Mouse (Mus musculus): ENCODE measurements around the gene Pou6f2. TPM values are rescaled to one million over a fixed set of nuclear protein-coding genes. Genes with fewer than 3 reads are reported as not detected.

Gene Pou6f2
- polyA plus RNA-seq, 1 experiment: 7.5 TPM

DNA sequence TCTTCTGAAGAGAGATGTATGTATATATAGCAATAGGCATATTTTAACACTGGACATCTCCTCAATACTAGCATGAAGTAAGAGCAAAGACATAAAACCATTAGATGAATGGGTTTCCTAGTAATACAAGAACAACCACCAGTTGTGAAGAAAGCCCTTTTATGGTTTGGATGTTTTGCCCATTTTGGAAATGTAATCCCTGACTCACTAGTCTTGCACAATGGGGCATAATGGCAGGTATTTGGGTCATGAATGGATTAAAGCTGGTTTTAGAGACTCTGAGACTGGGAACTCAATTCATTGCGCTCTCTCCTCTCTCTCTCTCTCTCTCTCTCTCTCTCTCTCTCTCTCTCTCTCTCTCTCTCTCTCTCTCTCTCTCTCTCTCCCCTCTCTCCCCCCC, 97.5 kb downstream of the Pou6f2 start:
- H3K27ac ChIP-seq (ENCODE audit: control insufficient read depth, insufficient read depth, low read depth, low read length): no peak overlapping the region
- H3K27me3 ChIP-seq (ENCODE audit: control insufficient read depth, insufficient read depth, low read length): no peaks in the 10 kb centered on the region
- no peaks in the 10 kb centered on the region for H3K36me3 ChIP-seq (ENCODE audit: control insufficient read depth, insufficient read depth, low read length)
- no peaks in the 10 kb centered on the region for H3K4me1 ChIP-seq (ENCODE audit: control insufficient read depth, insufficient read depth, low read length)
- no peak overlapping the region for H3K4me3 ChIP-seq (ENCODE audit: control insufficient read depth, low read depth, low read length)
- no peak for TF ChIP-seq POLR2A (IDR thresholded peaks at IDR 0.05; ENCODE audit: control insufficient read depth, low read depth, low read length)
- no peak for TF ChIP-seq CTCF (IDR thresholded peaks at IDR 0.05; ENCODE audit: control insufficient read depth, insufficient read depth, insufficient replicate concordance, low read depth, low read length)

DNA sequence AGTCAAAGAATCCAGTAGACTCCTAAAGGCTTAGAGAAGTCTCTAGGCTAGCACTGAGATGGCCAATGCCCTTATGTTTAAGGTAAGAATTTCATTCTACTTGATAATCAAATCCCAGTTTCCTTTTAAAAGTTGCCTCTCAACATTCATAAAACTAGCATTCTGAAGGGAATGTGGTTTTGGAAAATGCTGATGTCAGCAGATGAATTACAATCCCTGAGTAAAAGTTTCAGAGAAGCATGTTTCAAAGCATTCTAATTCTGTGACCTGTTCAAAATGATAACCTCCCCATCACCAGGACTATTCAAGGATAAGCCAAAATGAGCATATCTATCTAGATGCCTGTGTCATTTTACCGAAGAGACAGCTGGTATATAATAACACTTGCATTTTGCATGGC, 104.0 kb downstream of the Pou6f2 start:
- Histone ChIP-seq H3K27me3 (ENCODE audit: control insufficient read depth, insufficient read depth, low read length) (no peaks in the 10 kb centered on the region), H3K27ac (ENCODE audit: control insufficient read depth, insufficient read depth, low read depth, low read length) (no peak overlapping the region), H3K4me3 (ENCODE audit: control insufficient read depth, low read depth, low read length) (no peak overlapping the region), H3K4me1 (ENCODE audit: control insufficient read depth, insufficient read depth, low read length) (no peaks in the 10 kb centered on the region), H3K36me3 (ENCODE audit: control insufficient read depth, insufficient read depth, low read length) (no peaks in the 10 kb centered on the region)
- TF ChIP-seq POLR2A (IDR thresholded peaks at IDR 0.05; ENCODE audit: control insufficient read depth, low read depth, low read length) (no peak), CTCF (IDR thresholded peaks at IDR 0.05; ENCODE audit: control insufficient read depth, insufficient read depth, insufficient replicate concordance, low read depth, low read length) (no peak)

GRCm38 (mm10) chr13:18290253-18290914, 107.1 kb downstream of the Pou6f2 start:
- Histone ChIP-seq H3K4me3 (ENCODE audit: control insufficient read depth, low read depth, low read length) (no peak overlapping the region), H3K4me1 (ENCODE audit: control insufficient read depth, insufficient read depth, low read length) (no peaks in the 10 kb centered on the region), H3K27me3 (ENCODE audit: control insufficient read depth, insufficient read depth, low read length) (no peaks in the 10 kb centered on the region), H3K27ac (ENCODE audit: control insufficient read depth, insufficient read depth, low read depth, low read length) (no peak overlapping the region), H3K36me3 (ENCODE audit: control insufficient read depth, insufficient read depth, low read length) (no peaks in the 10 kb centered on the region)
- TF ChIP-seq CTCF (IDR thresholded peaks at IDR 0.05; ENCODE audit: control insufficient read depth, insufficient read depth, insufficient replicate concordance, low read depth, low read length) (no peak), POLR2A (IDR thresholded peaks at IDR 0.05; ENCODE audit: control insufficient read depth, low read depth, low read length) (no peak)

DNA sequence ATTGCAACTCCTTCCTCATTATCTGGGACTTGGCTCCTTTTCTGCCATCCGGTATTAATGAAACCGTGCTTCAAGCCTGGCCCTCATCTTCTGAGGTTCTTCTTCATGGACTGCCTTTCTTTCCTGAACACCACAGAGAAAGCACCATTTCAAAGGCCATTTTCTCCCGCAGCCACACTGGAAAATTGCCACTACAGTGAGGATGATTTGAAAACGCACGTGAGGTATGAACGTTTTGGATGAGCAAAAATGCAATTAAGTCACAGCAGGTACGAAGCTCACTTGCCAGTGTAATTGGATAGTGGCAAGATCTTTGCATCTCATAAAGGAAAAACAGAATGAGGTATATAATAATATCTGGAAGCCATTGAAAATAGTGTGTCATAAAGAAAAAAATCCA, 110.0 kb downstream of the Pou6f2 start:
- no peak for TF ChIP-seq CTCF (IDR thresholded peaks at IDR 0.05; ENCODE audit: control insufficient read depth, insufficient read depth, insufficient replicate concordance, low read depth, low read length)
- TF ChIP-seq POLR2A (IDR thresholded peaks at IDR 0.05; ENCODE audit: control insufficient read depth, low read depth, low read length): no peak
- H3K27ac ChIP-seq (ENCODE audit: control insufficient read depth, insufficient read depth, low read depth, low read length): no peak overlapping the region

DNA sequence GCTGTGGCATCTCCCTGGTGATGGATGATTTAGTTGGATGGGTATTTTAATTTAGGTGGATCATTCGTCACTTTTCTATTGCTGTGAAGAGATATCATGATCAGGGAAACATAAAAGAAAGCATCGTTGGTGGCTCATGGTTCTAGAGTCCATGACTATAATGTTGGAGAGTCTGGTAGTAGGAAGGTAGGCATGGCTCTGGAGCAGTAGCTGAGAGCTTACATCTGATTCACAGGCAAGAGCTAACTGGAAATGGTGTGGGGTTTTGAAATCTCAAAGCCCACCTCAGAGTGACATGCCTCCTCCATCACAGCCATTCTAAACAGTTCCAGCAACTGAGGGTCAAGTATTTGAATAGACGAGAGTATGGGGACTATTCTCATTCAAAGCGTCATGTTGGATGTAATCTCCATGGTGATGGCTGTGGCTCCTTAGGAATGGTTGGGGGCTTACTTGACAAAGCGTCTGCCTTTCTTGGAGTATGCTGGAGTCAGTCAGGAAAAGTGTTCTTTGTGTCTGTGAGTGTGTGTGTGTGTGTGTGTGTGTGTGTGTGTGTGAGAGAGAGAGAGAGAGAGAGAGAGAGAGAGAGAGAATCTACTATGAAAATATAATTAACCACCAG, 115.0 kb downstream of the Pou6f2 start:
- H3K27ac ChIP-seq (ENCODE audit: control insufficient read depth, insufficient read depth, low read depth, low read length): no peak overlapping the region
- H3K4me3 ChIP-seq (ENCODE audit: control insufficient read depth, low read depth, low read length): no peak overlapping the region
- no peaks in the 10 kb centered on the region for H3K4me1 ChIP-seq (ENCODE audit: control insufficient read depth, insufficient read depth, low read length)
- no peak for TF ChIP-seq CTCF (IDR thresholded peaks at IDR 0.05; ENCODE audit: control insufficient read depth, insufficient read depth, insufficient replicate concordance, low read depth, low read length)
- no peak for TF ChIP-seq POLR2A (IDR thresholded peaks at IDR 0.05; ENCODE audit: control insufficient read depth, low read depth, low read length)
- H3K27me3 ChIP-seq (ENCODE audit: control insufficient read depth, insufficient read depth, low read length): no peaks in the 10 kb centered on the region
- H3K36me3 ChIP-seq (ENCODE audit: control insufficient read depth, insufficient read depth, low read length): no peaks in the 10 kb centered on the region

More for the DNA sequence above, 110.0 kb downstream of the Pou6f2 start:
- H3K4me1 ChIP-seq (ENCODE audit: control insufficient read depth, insufficient read depth, low read length): no peaks in the 10 kb centered on the region
- H3K4me3 ChIP-seq (ENCODE audit: control insufficient read depth, low read depth, low read length): no peak overlapping the region
- no peaks in the 10 kb centered on the region for H3K27me3 ChIP-seq (ENCODE audit: control insufficient read depth, insufficient read depth, low read length)
- no peaks in the 10 kb centered on the region for H3K36me3 ChIP-seq (ENCODE audit: control insufficient read depth, insufficient read depth, low read length)

DNA sequence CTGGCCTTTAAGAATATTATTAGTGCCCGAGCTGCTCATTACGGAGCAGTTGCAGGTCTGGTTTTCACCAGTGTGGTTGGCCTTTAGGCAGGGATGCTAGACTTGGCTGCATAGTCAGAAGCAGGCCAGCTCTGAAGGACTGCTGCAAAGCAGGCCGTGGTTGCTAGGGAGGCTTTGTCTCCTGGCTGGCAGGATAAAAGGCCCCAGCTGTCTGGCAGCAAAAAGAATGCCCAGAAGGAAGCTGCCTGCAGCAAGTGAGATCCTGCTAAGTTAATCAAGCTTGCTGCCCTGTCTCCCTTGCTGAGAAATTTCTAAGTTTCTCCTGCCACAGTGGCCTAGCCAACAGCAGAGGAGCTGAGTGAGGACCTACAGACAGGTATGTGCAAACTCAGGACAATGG, 116.4 kb downstream of the Pou6f2 start:
- Histone ChIP-seq H3K36me3 (ENCODE audit: control insufficient read depth, insufficient read depth, low read length) (no peaks in the 10 kb centered on the region), H3K27ac (ENCODE audit: control insufficient read depth, insufficient read depth, low read depth, low read length) (no peak overlapping the region), H3K4me1 (ENCODE audit: control insufficient read depth, insufficient read depth, low read length) (no peaks in the 10 kb centered on the region), H3K27me3 (ENCODE audit: control insufficient read depth, insufficient read depth, low read length) (no peaks in the 10 kb centered on the region), H3K4me3 (ENCODE audit: control insufficient read depth, low read depth, low read length) (no peak overlapping the region)
- TF ChIP-seq CTCF (IDR thresholded peaks at IDR 0.05; ENCODE audit: control insufficient read depth, insufficient read depth, insufficient replicate concordance, low read depth, low read length) (no peak), POLR2A (IDR thresholded peaks at IDR 0.05; ENCODE audit: control insufficient read depth, low read depth, low read length) (no peak)

DNA sequence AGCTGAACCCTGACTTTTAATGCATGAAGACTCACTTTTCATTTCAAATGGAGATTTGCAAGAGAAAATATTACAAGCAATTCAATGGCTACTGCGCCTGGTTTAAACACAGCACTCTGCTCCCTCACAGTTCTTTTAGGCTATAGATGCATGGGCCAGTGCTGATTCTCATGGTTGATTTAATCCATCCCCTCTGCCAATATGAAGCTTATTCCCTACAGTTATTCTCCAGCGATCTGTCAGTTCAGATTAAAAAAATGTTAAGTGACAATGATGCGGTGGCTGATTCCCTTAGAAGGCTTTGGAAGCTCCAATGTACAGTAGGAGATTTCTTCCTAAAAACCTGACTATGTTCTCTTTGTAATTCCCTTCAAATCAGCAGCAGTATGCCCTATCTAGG, 144.4 kb downstream of the Pou6f2 start:
- no peaks in the 10 kb centered on the region for H3K27me3 ChIP-seq (ENCODE audit: control insufficient read depth, insufficient read depth, low read length)
- no peaks in the 10 kb centered on the region for H3K36me3 ChIP-seq (ENCODE audit: control insufficient read depth, insufficient read depth, low read length)
- no peak for TF ChIP-seq POLR2A (IDR thresholded peaks at IDR 0.05; ENCODE audit: control insufficient read depth, low read depth, low read length)
- no peak for TF ChIP-seq CTCF (IDR thresholded peaks at IDR 0.05; ENCODE audit: control insufficient read depth, insufficient read depth, insufficient replicate concordance, low read depth, low read length)
- H3K4me3 ChIP-seq (ENCODE audit: control insufficient read depth, low read depth, low read length): no peak overlapping the region
- H3K27ac ChIP-seq (ENCODE audit: control insufficient read depth, insufficient read depth, low read depth, low read length): no peak overlapping the region
- H3K4me1 ChIP-seq (ENCODE audit: control insufficient read depth, insufficient read depth, low read length): no peaks in the 10 kb centered on the region
